Mouse (Mus musculus): ENCODE results near the gene Usp29. TPM values are rescaled to one million over a fixed set of nuclear protein-coding genes. Genes with fewer than 3 reads are reported as not detected.
"Not testable (repeated sequence)": the region's sequence is repeated elsewhere in the genome, so short reads cannot be mapped to it uniquely, and the experiment has no call there.

Usp29 gene
- polyA plus RNA-seq, 1 experiment from 2014 or later = 14.4 TPM

GRCm38 (mm10) chr7:6879512-6880164 lies 149.3 kb downstream of the Usp29 start:
- Histone ChIP-seq H3K4me3 (ENCODE audit: low read depth, low read length) (no peak overlapping the region), H3K27me3 (ENCODE audit: control insufficient read depth, insufficient read depth, low read length) (no peaks in the 10 kb centered on the region), H3K4me2 (ENCODE audit: low read depth, low read length, severe bottlenecking) (no peak overlapping the region), H3K27ac (ENCODE audit: low read depth, low read length) (no peak overlapping the region), H3K36me3 (ENCODE audit: control insufficient read depth, insufficient read depth, low read length) (no peaks in the 10 kb centered on the region), H3K9me3 (ENCODE audit: control insufficient read depth, low read length) (no peaks in the 10 kb centered on the region), H3K4me1 (replicated peaks; ENCODE audit: control insufficient read depth, insufficient read depth, low read length) (no peaks in the 10 kb centered on the region), H3K9ac (ENCODE audit: low read length) (no peak overlapping the region)
- DNase-seq (ENCODE audit: low spot score) (no peak), ATAC-seq (replicated peaks; ENCODE audit: low FRiP score) (no peak)
- 90% methylated on average over 11 of the region's 11 CpGs for WGBS

DNA sequence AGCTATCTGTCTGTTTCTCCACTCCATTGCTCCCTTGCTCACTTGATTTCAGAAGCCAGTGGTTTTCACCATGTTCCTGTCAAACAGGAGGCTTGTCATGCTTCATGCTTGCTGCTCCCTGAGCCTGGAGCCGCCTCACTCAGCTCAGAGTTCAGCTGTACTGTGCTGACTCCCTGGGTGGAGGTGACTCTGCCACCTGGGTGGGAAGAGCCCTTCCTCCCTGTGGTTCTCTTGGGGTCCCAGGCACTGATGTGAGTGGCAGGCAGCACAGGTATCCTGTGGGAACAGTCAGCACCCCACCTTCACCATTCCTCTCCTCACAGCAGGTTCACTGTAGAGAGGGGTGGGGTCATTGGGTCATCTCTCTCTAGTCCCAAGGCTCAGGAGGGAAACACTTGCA lies 150.5 kb downstream of the Usp29 start:
- 0 out of 2 replicates have a peak, but pooled peaks have one; percentile 18 for ATAC-seq (replicated peaks; ENCODE audit: low FRiP score)
- not testable (repeated sequence) for H3K9ac ChIP-seq (ENCODE audit: low read length); H3K4me1 ChIP-seq (replicated peaks; ENCODE audit: control insufficient read depth, insufficient read depth, low read length); H3K4me2 ChIP-seq (ENCODE audit: low read depth, low read length, severe bottlenecking); DNase-seq (ENCODE audit: low spot score); H3K27ac ChIP-seq (ENCODE audit: low read depth, low read length); H3K27me3 ChIP-seq (ENCODE audit: control insufficient read depth, insufficient read depth, low read length); H3K36me3 ChIP-seq (ENCODE audit: control insufficient read depth, insufficient read depth, low read length); H3K4me3 ChIP-seq (ENCODE audit: low read depth, low read length); H3K9me3 ChIP-seq (ENCODE audit: control insufficient read depth, low read length)
- WGBS = 67% methylated on average over 1 of the region's 1 CpGs

DNA sequence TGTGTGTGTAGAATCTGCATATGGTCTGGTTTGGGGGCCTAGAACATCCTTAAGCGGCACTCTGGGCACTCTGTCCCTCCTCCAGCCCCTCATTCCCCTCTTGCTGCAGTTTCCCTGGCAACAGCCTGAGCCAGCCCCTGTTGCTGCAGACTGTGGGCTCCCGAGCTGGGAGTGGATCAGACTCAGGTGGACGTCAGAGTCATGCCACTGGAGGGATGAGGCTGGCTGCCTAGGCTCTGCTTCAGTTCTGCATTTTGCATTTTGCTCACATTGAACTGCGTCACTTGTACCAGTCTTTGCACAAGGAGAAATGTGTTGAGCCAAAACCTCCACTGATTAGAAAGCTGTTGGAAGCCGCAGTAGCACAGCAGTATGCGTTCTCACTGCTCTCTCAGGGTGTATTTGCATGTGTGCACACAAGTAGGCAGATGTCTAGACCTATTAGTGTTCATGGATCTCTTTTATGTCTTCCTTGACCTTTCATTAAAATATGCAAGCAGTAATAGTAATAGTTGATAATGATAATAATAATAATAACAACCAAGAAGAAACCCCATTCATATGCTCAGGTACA lies 151.2 kb downstream of the Usp29 start:
- no peaks in the 10 kb centered on the region for H3K4me1 ChIP-seq (replicated peaks; ENCODE audit: control insufficient read depth, insufficient read depth, low read length)
- DNase-seq (ENCODE audit: low spot score) (no peak), ATAC-seq (replicated peaks; ENCODE audit: low FRiP score) (no peak; the same call in 1 of the 2 replicates)
- no peak overlapping the region for H3K4me2 ChIP-seq (ENCODE audit: low read depth, low read length, severe bottlenecking)
- no peak overlapping the region for H3K4me3 ChIP-seq (ENCODE audit: low read depth, low read length)
- no peaks in the 10 kb centered on the region for H3K9me3 ChIP-seq (ENCODE audit: control insufficient read depth, low read length)
- WGBS = 48% methylated on average over 6 of the region's 6 CpGs
- no peak overlapping the region for H3K9ac ChIP-seq (ENCODE audit: low read length)
- H3K36me3 ChIP-seq (ENCODE audit: control insufficient read depth, insufficient read depth, low read length) = no peaks in the 10 kb centered on the region
- no peak overlapping the region for H3K27ac ChIP-seq (ENCODE audit: low read depth, low read length)
- no peaks in the 10 kb centered on the region for H3K27me3 ChIP-seq (ENCODE audit: control insufficient read depth, insufficient read depth, low read length)

GRCm38 (mm10) chr7:6883376-6884147 lies 153.2 kb downstream of the Usp29 start:
- H3K4me3 ChIP-seq (ENCODE audit: low read depth, low read length) = no peak overlapping the region
- DNase-seq (ENCODE audit: low spot score) (no peak), ATAC-seq (replicated peaks; ENCODE audit: low FRiP score) (no peak)
- H3K4me1 ChIP-seq (replicated peaks; ENCODE audit: control insufficient read depth, insufficient read depth, low read length) = no peaks in the 10 kb centered on the region
- H3K27me3 ChIP-seq (ENCODE audit: control insufficient read depth, insufficient read depth, low read length) = no peaks in the 10 kb centered on the region
- H3K4me2 ChIP-seq (ENCODE audit: low read depth, low read length, severe bottlenecking) = no peak overlapping the region
- no peaks in the 10 kb centered on the region for H3K9me3 ChIP-seq (ENCODE audit: control insufficient read depth, low read length)
- no peak overlapping the region for H3K9ac ChIP-seq (ENCODE audit: low read length)
- H3K36me3 ChIP-seq (ENCODE audit: control insufficient read depth, insufficient read depth, low read length) = no peaks in the 10 kb centered on the region
- H3K27ac ChIP-seq (ENCODE audit: low read depth, low read length) = no peak overlapping the region
- WGBS = 89% methylated on average over 8 of the region's 8 CpGs

DNA sequence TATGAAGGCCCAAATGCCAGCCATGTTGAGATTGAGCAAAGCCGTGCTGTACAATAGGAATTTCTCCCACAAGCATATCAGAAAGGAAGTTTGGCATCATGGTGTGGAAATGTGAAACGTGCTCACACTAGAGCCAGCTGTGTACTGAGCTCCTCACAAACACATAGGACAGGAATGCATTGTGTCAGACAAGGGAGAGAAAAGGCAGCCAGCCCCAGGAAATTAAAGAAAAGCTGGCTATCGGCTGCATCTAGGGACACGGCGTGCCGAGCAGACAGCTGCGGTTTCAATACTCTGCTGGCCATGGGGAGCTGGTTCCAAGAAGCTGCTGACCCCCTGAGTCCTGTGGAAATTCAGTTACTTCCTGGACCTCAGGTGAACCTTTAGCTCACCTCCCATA lies 155.0 kb downstream of the Usp29 start:
- no peak overlapping the region for H3K4me3 ChIP-seq (ENCODE audit: low read depth, low read length)
- H3K27ac ChIP-seq (ENCODE audit: low read depth, low read length) = no peak overlapping the region
- no peaks in the 10 kb centered on the region for H3K36me3 ChIP-seq (ENCODE audit: control insufficient read depth, insufficient read depth, low read length)
- no peaks in the 10 kb centered on the region for H3K4me1 ChIP-seq (replicated peaks; ENCODE audit: control insufficient read depth, insufficient read depth, low read length)
- 82% methylated on average over 7 of the region's 7 CpGs for WGBS
- ATAC-seq (replicated peaks; ENCODE audit: low FRiP score) (no peak), DNase-seq (ENCODE audit: low spot score) (no peak)
- no peak overlapping the region for H3K9ac ChIP-seq (ENCODE audit: low read length)
- H3K4me2 ChIP-seq (ENCODE audit: low read depth, low read length, severe bottlenecking) = no peak overlapping the region
- no peaks in the 10 kb centered on the region for H3K27me3 ChIP-seq (ENCODE audit: control insufficient read depth, insufficient read depth, low read length)
- no peaks in the 10 kb centered on the region for H3K9me3 ChIP-seq (ENCODE audit: control insufficient read depth, low read length)

GRCm38 (mm10) chr7:6886896-6887295 lies 156.5 kb downstream of the Usp29 start:
- Histone ChIP-seq H3K4me2 (ENCODE audit: low read depth, low read length, severe bottlenecking) (no peak overlapping the region), H3K4me3 (ENCODE audit: low read depth, low read length) (no peak overlapping the region), H3K4me1 (replicated peaks; ENCODE audit: control insufficient read depth, insufficient read depth, low read length) (no peaks in the 10 kb centered on the region), H3K27ac (ENCODE audit: low read depth, low read length) (no peak overlapping the region), H3K27me3 (ENCODE audit: control insufficient read depth, insufficient read depth, low read length) (no peaks in the 10 kb centered on the region), H3K9ac (ENCODE audit: low read length) (no peak overlapping the region), H3K36me3 (ENCODE audit: control insufficient read depth, insufficient read depth, low read length) (no peaks in the 10 kb centered on the region), H3K9me3 (ENCODE audit: control insufficient read depth, low read length) (no peaks in the 10 kb centered on the region)
- DNase-seq (ENCODE audit: low spot score) = no peak
- 94% methylated on average over 1 of the region's 1 CpGs for WGBS
- no peak for ATAC-seq (replicated peaks; ENCODE audit: low FRiP score)

GRCm38 (mm10) chr7:6889871-6890270 lies 159.5 kb downstream of the Usp29 start:
- DNase-seq (ENCODE audit: low spot score) = no peak
- no peak overlapping the region for H3K4me2 ChIP-seq (ENCODE audit: low read depth, low read length, severe bottlenecking)
- H3K27ac ChIP-seq (ENCODE audit: low read depth, low read length) = no peak overlapping the region
- no peak for ATAC-seq (replicated peaks; ENCODE audit: low FRiP score)
- H3K9me3 ChIP-seq (ENCODE audit: control insufficient read depth, low read length) = no peaks in the 10 kb centered on the region
- H3K4me1 ChIP-seq (replicated peaks; ENCODE audit: control insufficient read depth, insufficient read depth, low read length) = no peaks in the 10 kb centered on the region
- 94% methylated on average over 5 of the region's 5 CpGs for WGBS
- no peak overlapping the region for H3K9ac ChIP-seq (ENCODE audit: low read length)
- H3K36me3 ChIP-seq (ENCODE audit: control insufficient read depth, insufficient read depth, low read length) = no peaks in the 10 kb centered on the region
- H3K27me3 ChIP-seq (ENCODE audit: control insufficient read depth, insufficient read depth, low read length) = no peaks in the 10 kb centered on the region
- H3K4me3 ChIP-seq (ENCODE audit: low read depth, low read length) = no peak overlapping the region

- Histone ChIP-seq H3K4me1 (replicated peaks; ENCODE audit: control insufficient read depth, insufficient read depth, low read length) (no peaks in the 10 kb centered on the region), H3K9ac (ENCODE audit: low read length) (no peak overlapping the region), H3K27me3 (ENCODE audit: control insufficient read depth, insufficient read depth, low read length) (no peaks in the 10 kb centered on the region), H3K4me2 (ENCODE audit: low read depth, low read length, severe bottlenecking) (no peak overlapping the region), H3K4me3 (ENCODE audit: low read depth, low read length) (no peak overlapping the region), H3K9me3 (ENCODE audit: control insufficient read depth, low read length) (no peaks in the 10 kb centered on the region), H3K36me3 (ENCODE audit: control insufficient read depth, insufficient read depth, low read length) (no peaks in the 10 kb centered on the region), H3K27ac (ENCODE audit: low read depth, low read length) (no peak overlapping the region)
- peak; percentile 44; the same call in 1 of the 2 replicates for ATAC-seq (replicated peaks; ENCODE audit: low FRiP score)
- no peak for DNase-seq (ENCODE audit: low spot score)
- WGBS = 62% methylated on average over 3 of the region's 3 CpGs
These were observed 160.8 kb downstream of the Usp29 start for GRCm38 (mm10) chr7:6891206-6891605.
